Mouse (Mus musculus) small intestine, adult 2 months (tissue): ENCODE measurements around the gene Syngr3. TPM values are rescaled to one million over a fixed set of nuclear protein-coding genes. Genes with fewer than 3 reads are reported as not detected.
"Not testable (repeated sequence)": the region's sequence is repeated elsewhere in the genome, so short reads cannot be mapped to it uniquely, and the experiment has no call there.

Source experiments
- H3K27ac ChIP-seq: fragments of 200-500 bp; 2 replicates; pipeline ENCODE4 v1.5.1; 2012; ENCODE audit warnings: low read depth, low read length, control low read depth, inconsistent platforms; ENCODE audit not compliant: insufficient read depth
- H3K27me3 ChIP-seq: fragments of 200-500 bp; 2 replicates; pipeline ENCODE4 v1.6.1; 2012; ENCODE audit warnings: mild to moderate bottlenecking, moderate library complexity, low read length, inconsistent platforms; ENCODE audit not compliant: control insufficient read depth, insufficient read depth
- H3K36me3 ChIP-seq: fragments of 200-500 bp; 2 replicates; pipeline ENCODE4 v1.6.1; 2012; ENCODE audit warnings: mild to moderate bottlenecking, low read length, control low read depth, inconsistent platforms; ENCODE audit not compliant: control insufficient read depth, insufficient read depth
- H3K4me1 ChIP-seq: fragments of 200-500 bp; 2 replicates; pipeline ENCODE4 v1.6.1; 2012; ENCODE audit warnings: low read length, inconsistent platforms, mixed read lengths; ENCODE audit not compliant: control insufficient read depth, insufficient read depth, insufficient read length
- H3K4me3 ChIP-seq: fragments of 200-500 bp; 2 replicates; pipeline ENCODE4 v1.5.1; 2012; ENCODE audit warnings: low read depth, mild to moderate bottlenecking, control low read depth, inconsistent platforms, low read length, moderate library complexity
- CTCF ChIP-seq: fragments of 200-500 bp; IDR thresholded peaks from 2 replicates; pipeline ENCODE4 v1.5.1; 2012; ENCODE audit warnings: low read depth, mild to moderate bottlenecking, control low read depth, inconsistent platforms, low read length, moderate library complexity, mixed read lengths; ENCODE audit not compliant: insufficient replicate concordance, insufficient read length; ENCODE audit errors: extremely low read depth
- POLR2A ChIP-seq: fragments of 200-500 bp; IDR thresholded peaks from 2 replicates; pipeline ENCODE4 v1.6.1; 2012; ENCODE audit warnings: low read depth, mild to moderate bottlenecking, control low read depth, inconsistent platforms, low read length, moderate library complexity
- WGBS: fragments of 180-500 bp; shearing (Covaris S2); methylation state at CpG from one replicate; pipeline ENCODE4 v1.1.7; 2018; 5-methylcytosine and 5-hydroxymethylcytosine counted together
- polyA plus RNA-seq: library from polyadenylated mRNA; depleted of rRNA; stranded (reverse); fragments of >200 nt; gene quantifications from 2 replicates; pipeline ENCODE4 v1.2.3, GENCODE M21; 2012

The Syngr3 gene
- polyA plus RNA-seq, 1 experiment, result 1.3 TPM

DNA sequence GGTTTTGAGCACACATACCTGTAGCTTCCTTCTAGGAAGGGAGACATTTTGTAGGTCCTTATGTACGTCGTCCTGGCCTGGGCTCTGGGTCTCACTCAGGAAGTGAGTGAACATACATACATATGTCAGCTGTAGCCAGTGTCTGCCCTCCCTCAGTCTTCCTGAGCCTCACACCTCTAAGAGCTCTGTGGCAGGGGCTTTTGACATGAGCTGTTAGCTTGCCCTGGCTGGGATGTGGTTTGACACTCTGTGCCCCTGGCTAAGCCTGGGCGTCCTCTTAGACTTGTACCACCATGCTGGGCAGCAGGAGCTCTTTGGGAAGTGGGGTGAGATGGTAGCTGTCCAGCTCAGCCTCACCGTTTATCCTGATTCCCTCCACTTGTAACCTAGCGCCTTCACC is 18.4 kb downstream of the Syngr3 start:
- H3K4me3 ChIP-seq, result no peak overlapping the region
- peak overlapping the region; percentile 7; the same call in 1 of the 2 replicates for H3K27ac ChIP-seq
- no peak for TF ChIP-seq POLR2A
- TF ChIP-seq CTCF, result no peak
- 44% methylated on average over 5 of the region's 5 CpGs for WGBS
- H3K4me1 ChIP-seq, result peaks cover 15% of the 10 kb centered on the region; the same call in 1 of the 2 replicates
- no peaks in the 10 kb centered on the region for H3K27me3 ChIP-seq
- no peaks in the 10 kb centered on the region for H3K36me3 ChIP-seq

DNA sequence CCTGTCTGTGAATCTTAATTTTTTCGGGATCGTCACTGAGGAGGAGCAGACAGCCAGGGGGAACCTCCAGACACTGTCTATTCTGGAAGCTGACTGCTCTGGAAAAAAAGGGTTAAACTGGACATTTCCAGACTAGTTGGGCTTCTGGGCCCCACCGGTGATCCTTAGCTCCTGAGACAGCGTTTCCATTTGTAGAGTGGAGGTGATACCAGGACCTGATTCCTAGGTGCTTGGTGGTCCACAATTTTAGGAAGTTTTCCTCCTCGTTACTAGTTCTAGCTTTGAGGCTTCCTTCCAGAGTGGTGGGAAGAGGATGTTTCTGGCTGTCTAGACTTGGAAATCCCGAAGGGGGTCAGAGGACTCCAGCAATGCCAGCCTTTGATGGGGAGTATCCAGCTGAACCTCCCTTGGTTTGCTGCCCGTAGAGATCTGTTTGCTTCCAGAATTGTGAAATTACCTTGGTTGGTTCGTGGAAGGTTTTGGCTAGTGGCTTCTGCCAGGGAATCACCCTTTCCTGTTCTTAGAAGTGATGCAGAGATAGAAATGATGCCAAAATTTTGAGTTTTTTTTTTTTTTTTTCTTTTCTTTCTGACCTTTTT is 19.4 kb downstream of the Syngr3 start:
- H3K4me1 ChIP-seq, result peaks cover 15% of the 10 kb centered on the region; the same call in 1 of the 2 replicates
- no peaks in the 10 kb centered on the region for H3K27me3 ChIP-seq
- H3K27ac ChIP-seq, result peak overlapping the region; percentile 36
- no peaks in the 10 kb centered on the region for H3K36me3 ChIP-seq
- WGBS, result 2% methylated on average over 8 of the region's 8 CpGs
- H3K4me3 ChIP-seq, result peak overlapping the region; percentile 71
- TF ChIP-seq POLR2A (no peak), CTCF (no peak)

DNA sequence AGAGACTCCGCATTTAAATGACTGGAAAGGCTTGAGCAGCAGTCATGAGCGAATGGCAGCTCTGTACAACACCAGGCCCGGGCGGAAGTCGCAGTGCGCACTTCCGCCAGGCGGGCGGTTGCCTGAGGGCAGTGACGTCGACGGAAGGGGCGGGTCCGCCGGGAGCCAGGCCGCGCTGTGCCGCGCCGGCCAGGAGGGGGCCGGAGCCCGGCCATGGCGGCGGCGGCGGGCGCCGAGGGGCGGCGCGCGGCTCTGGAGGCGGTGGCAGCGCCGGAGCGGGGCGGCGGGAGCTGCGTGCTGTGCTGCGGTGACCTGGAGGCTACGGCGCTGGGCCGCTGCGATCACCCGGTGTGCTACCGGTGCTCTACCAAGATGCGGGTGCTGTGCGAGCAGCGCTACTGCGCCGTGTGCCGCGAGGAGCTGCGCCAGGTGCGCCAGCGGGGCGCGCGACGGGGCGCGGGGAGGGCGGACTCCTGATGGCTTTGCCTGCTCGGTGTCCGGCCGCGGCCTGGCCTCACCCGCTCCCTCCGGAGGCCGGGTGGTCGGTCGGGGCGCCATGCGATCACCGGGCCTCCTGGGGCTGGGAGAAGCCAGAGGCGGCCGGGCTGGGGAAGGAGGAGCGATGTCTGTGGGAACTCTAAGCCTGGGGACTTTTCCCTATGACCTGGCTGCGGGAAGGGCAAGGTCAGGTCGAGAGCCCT is 20.1 kb downstream of the Syngr3 start, which contains the start of gene Zfp598:
Zfp598 (plus strand) TSS at position 143 of the 701 bp plus-strand sequence.
- no peaks in the 10 kb centered on the region for H3K27me3 ChIP-seq
- TF ChIP-seq POLR2A (peak; percentile 67; the same call in 1 of the 2 replicates), CTCF (peak; percentile 37; the same call in 1 of the 2 replicates)
- peak within 1 kb of the TSS; percentile 36 for H3K27ac ChIP-seq
- H3K4me1 ChIP-seq, result peaks cover 15% of the 10 kb centered on the region; the same call in 1 of the 2 replicates
- H3K36me3 ChIP-seq, result no peaks in the 10 kb centered on the region
- peak within 1 kb of the TSS; percentile 71 for H3K4me3 ChIP-seq
- WGBS, result under 1% methylated on average over 80 of the region's 80 CpGs

DNA sequence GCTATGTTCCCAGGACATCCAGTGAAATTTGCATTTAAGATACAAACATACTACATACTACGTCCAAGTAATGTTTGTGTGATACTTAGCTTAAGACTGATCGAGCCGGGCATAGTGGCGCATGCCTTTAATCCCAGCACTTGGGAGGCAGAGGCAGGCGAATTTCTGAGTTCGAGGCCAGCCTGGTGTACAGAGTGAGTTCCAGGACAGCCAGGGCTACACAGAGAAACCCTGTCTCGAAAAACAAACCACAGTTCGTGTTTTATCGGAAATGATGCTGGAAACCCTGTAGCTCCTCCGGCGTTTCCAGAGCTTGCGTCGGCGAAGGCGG is 20.6 kb downstream of the Syngr3 start:
- H3K36me3 ChIP-seq, result not testable (repeated sequence)
- peak overlapping the region; percentile 58 for H3K4me3 ChIP-seq

DNA sequence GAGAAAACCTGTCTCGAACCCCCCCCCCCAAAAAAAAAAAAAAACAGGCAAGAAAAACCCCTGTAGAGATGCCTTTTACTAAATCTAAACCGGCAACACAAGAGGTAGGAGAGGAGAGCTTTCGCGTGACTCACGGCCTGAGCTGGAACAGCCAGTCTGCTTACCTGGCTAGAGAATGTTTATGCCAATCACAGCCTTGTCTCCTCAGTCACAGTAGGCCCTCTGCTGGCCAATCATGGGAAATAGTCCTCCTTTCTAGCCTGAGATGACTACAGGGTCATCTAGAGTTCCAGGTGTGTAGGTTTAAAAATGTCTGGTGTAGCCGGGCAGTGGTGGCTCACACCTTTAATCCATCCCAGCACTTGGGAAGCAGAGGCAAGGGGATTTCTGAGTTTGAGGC is 22.3 kb downstream of the Syngr3 start:
- peaks cover 15% of the 10 kb centered on the region; the same call in 1 of the 2 replicates for H3K4me1 ChIP-seq
- no peaks in the 10 kb centered on the region for H3K27me3 ChIP-seq
- H3K27ac ChIP-seq, result no peak overlapping the region
- H3K4me3 ChIP-seq, result no peak overlapping the region
- no peaks in the 10 kb centered on the region for H3K36me3 ChIP-seq
- no peak for TF ChIP-seq POLR2A
- TF ChIP-seq CTCF, result peak; percentile 58; the same call in 1 of the 2 replicates
- 8% methylated on average over 6 of the region's 6 CpGs for WGBS

More for the DNA sequence above, 20.6 kb downstream of the Syngr3 start:
- peak overlapping the region; percentile 33; the same call in 1 of the 2 replicates for H3K27ac ChIP-seq
- not testable (repeated sequence) for H3K27me3 ChIP-seq
- H3K4me1 ChIP-seq, result peaks cover 15% of the 10 kb centered on the region; the same call in 1 of the 2 replicates
- 7% methylated on average over 15 of the region's 15 CpGs for WGBS

DNA sequence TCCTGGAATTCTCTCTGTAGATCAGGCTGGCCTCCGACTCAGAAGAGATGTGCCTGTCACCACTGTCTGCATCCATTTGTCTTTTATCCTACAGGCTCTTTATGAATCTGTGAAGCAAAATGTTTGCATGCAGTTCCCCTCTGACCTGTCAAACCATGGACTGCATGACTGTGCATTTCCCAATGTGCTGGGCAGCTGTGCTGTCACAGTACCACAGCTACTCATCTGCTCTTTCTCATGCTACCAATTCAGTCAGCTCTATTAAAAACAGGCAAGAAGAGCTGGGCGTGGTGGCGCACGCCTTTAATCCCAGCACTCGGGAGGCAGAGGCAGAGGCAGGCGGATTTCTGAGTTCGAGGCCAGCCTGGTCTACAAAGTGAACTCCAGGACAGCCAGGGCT is 22.7 kb downstream of the Syngr3 start:
- H3K4me3 ChIP-seq, H3K27ac ChIP-seq, H3K27me3 ChIP-seq, H3K36me3 ChIP-seq: not testable (repeated sequence)
- H3K4me1 ChIP-seq, result peaks cover 11% of the 10 kb centered on the region; the same call in 1 of the 2 replicates
- WGBS, result 51% methylated on average over 7 of the region's 7 CpGs

DNA sequence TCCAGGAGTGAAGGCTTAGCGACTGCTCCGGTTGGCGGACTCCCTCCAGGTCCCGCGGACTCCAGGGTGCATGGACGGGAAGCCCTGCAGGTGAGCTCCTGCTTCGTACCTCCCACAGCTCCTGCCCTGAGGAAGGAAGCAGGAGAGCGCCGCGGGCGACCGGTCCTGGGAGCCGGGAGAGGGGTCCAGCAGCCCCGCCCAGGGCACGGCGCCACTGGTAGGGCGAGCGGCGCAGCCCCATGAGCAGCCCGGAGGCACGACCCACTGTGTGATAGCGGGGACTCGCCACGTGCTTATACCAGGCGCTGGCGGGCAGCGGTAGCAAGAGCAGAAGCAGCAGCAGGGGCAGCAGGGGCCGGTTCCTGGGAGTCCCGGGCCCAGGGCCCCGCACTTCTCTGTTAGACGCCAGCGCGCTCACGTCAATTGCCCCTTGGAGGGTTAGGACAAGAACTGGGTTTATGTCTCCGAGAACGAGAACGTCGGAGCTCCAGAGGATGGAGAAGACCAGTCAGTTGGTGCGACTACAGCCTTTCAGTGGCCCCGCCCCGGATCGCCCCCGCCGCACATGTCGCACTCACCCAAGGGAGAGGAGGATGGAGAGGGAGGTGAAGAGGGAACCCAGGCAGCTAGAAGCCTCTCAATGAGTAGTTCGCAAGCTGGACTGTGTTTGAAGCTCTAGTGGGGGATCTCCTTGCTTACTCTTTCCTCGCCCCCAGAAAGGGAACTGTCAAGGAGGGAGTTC is 31.6 kb downstream of the Syngr3 start, which contains the start of gene Npw:
Npw (minus strand) TSS at position 441 of the 742 bp plus-strand sequence.
- Histone ChIP-seq H3K27me3 (peaks cover 15% of the 10 kb centered on the region), H3K27ac (no peak within 1 kb of the TSS), H3K4me1 (peaks cover 4% of the 10 kb centered on the region; the same call in 1 of the 2 replicates), H3K4me3 (peak within 1 kb of the TSS; percentile 46), H3K36me3 (no peaks in the 10 kb centered on the region)
- WGBS, result 6% methylated on average over 47 of the region's 47 CpGs
- TF ChIP-seq CTCF, result no peak
- no peak for TF ChIP-seq POLR2A
